19 mouse cellular contexts compared by ENCODE assay signal in genomic region chr13:44609606-44610005, GRCm38 (mm10).
"Had no signal": no experiment of that assay in that cellular context is flagged by ENCODE, and none has a peak within 500 bp of the region (broad histone marks: within the 10 kb centered on the region; RNA-seq: fewer than 3 reads in every experiment).

No protein-coding gene starts in this region.

- H3K36me3 ChIP-seq: heart, embryonic 13.5 days; heart, embryonic 15.5 days; hindbrain, embryonic 13.5 days; hindbrain, embryonic 15.5 days; limb, embryonic 13.5 days; limb, embryonic 15.5 days; liver, embryonic 12.5 days had no signal

- H3K9me3 ChIP-seq: heart, embryonic 13.5 days; heart, embryonic 15.5 days; hindbrain, embryonic 13.5 days; hindbrain, embryonic 15.5 days; limb, embryonic 15.5 days; liver, embryonic 12.5 days had no signal

- H3K27ac ChIP-seq: hindbrain, embryonic 13.5 days; hindbrain, embryonic 15.5 days; hindbrain, postnatal 0 days; kidney, postnatal 0 days; limb, embryonic 13.5 days; limb, embryonic 15.5 days; liver, embryonic 12.5 days; liver, embryonic 14.5 days had no signal

- DNase-seq: forebrain, postnatal 0 days; gastrocnemius, postnatal 14 days; gastrocnemius, postnatal 36 days; kidney, adult 11 months; kidney, postnatal 25 days; layer of hippocampus, adult 9-11 months; layer of hippocampus, postnatal 36 days; left cerebral cortex, postnatal 4 days had no signal

- H3K4me3 ChIP-seq: heart, embryonic 13.5 days; heart, embryonic 15.5 days; hindbrain, embryonic 13.5 days; hindbrain, embryonic 15.5 days; limb, embryonic 13.5 days; limb, embryonic 15.5 days; liver, embryonic 12.5 days had no signal

- H3K4me2 ChIP-seq: heart, embryonic 13.5 days; heart, embryonic 15.5 days; hindbrain, embryonic 13.5 days; hindbrain, embryonic 15.5 days; limb, embryonic 13.5 days; limb, embryonic 15.5 days; liver, embryonic 12.5 days had no signal

- ATAC-seq: forebrain, postnatal 0 days; hindbrain, postnatal 0 days; intestine, embryonic 16.5 days; liver, embryonic 12.5 days had no signal

- H3K9ac ChIP-seq: forebrain, postnatal 0 days; heart, embryonic 13.5 days; heart, embryonic 15.5 days; hindbrain, embryonic 13.5 days; hindbrain, embryonic 15.5 days; limb, embryonic 13.5 days; limb, embryonic 15.5 days; liver, embryonic 12.5 days; liver, embryonic 14.5 days had no signal

- H3K4me1 ChIP-seq: hindbrain, embryonic 13.5 days; hindbrain, embryonic 15.5 days; liver, embryonic 12.5 days had no signal

- H3K27me3 ChIP-seq: heart, embryonic 15.5 days; hindbrain, embryonic 13.5 days; hindbrain, embryonic 15.5 days; limb, embryonic 13.5 days; limb, embryonic 15.5 days; liver, embryonic 12.5 days had no signal
